Mouse (Mus musculus) heart, postnatal 4 days (tissue): ENCODE data around the gene Cacng4. TPM values are rescaled to one million over a fixed set of nuclear protein-coding genes. Genes with fewer than 3 reads are reported as not detected.
A peak's percentile ranks its signal among the peaks of the same experiment; 100 is the strongest.

Experiments used
- DNase-seq: peaks from one replicate; pipeline ENCODE4 v3.0.0; 2021
- total RNA-seq, 2 experiments: library from RNA; stranded (reverse); gene quantifications; 2 replicates each; pipeline ENCODE4 v1.2.3; 2021

The Cacng4 gene
- total RNA-seq, 2 experiments from 2014 or later = 0.41 to 0.64 TPM

- no peak for DNase-seq
These were observed 22.4 kb downstream of the Cacng4 start for GRCm38 (mm10) chr11:107772002-107772401.

GRCm38 (mm10) chr11:107768361-107768760, 26.0 kb downstream of the Cacng4 start:
- DNase-seq = no peak

GRCm38 (mm10) chr11:107766932-107767331, 27.4 kb downstream of the Cacng4 start:
- no peak for DNase-seq

- peak; percentile 59 for DNase-seq
These were observed 31.5 kb downstream of the Cacng4 start for GRCm38 (mm10) chr11:107762688-107763460.

- no peak for DNase-seq
These were observed 32.4 kb downstream of the Cacng4 start for GRCm38 (mm10) chr11:107761790-107762500.

GRCm38 (mm10) chr11:107760001-107760400, 34.4 kb downstream of the Cacng4 start:
- DNase-seq = no peak

GRCm38 (mm10) chr11:107759516-107759915, 34.8 kb downstream of the Cacng4 start:
- no peak for DNase-seq

- no peak for DNase-seq
These were observed 45.2 kb downstream of the Cacng4 start for GRCm38 (mm10) chr11:107749114-107749513.

GRCm38 (mm10) chr11:107748243-107749035, 45.9 kb downstream of the Cacng4 start:
- no peak for DNase-seq

GRCm38 (mm10) chr11:107743100-107743499, 51.3 kb downstream of the Cacng4 start:
- no peak for DNase-seq

- no peak for DNase-seq
These were observed 55.8 kb downstream of the Cacng4 start for GRCm38 (mm10) chr11:107738418-107739099.

- no peak for DNase-seq
These were observed 56.5 kb downstream of the Cacng4 start for GRCm38 (mm10) chr11:107737886-107738285.

- DNase-seq = peak; percentile 34
These were observed 60.2 kb downstream of the Cacng4 start for GRCm38 (mm10) chr11:107734133-107734532.

- DNase-seq = peak; percentile 10
These were observed 62.9 kb downstream of the Cacng4 start for GRCm38 (mm10) chr11:107731498-107731897.

GRCm38 (mm10) chr11:107730940-107731339, 63.4 kb downstream of the Cacng4 start:
- peak; percentile 29 for DNase-seq

- no peak for DNase-seq
These were observed 65.2 kb downstream of the Cacng4 start for GRCm38 (mm10) chr11:107729141-107729540.

GRCm38 (mm10) chr11:107728073-107728863, 66.1 kb downstream of the Cacng4 start:
- peak; percentile 8 for DNase-seq

GRCm38 (mm10) chr11:107724603-107725002, 69.8 kb downstream of the Cacng4 start:
- DNase-seq = no peak

GRCm38 (mm10) chr11:107721057-107721456, 73.3 kb downstream of the Cacng4 start:
- no peak for DNase-seq

- DNase-seq = no peak
These were observed 73.9 kb downstream of the Cacng4 start for GRCm38 (mm10) chr11:107720264-107721021.
